ENCODE assay signal across 11 mouse cellular contexts in the genomic region with DNA sequence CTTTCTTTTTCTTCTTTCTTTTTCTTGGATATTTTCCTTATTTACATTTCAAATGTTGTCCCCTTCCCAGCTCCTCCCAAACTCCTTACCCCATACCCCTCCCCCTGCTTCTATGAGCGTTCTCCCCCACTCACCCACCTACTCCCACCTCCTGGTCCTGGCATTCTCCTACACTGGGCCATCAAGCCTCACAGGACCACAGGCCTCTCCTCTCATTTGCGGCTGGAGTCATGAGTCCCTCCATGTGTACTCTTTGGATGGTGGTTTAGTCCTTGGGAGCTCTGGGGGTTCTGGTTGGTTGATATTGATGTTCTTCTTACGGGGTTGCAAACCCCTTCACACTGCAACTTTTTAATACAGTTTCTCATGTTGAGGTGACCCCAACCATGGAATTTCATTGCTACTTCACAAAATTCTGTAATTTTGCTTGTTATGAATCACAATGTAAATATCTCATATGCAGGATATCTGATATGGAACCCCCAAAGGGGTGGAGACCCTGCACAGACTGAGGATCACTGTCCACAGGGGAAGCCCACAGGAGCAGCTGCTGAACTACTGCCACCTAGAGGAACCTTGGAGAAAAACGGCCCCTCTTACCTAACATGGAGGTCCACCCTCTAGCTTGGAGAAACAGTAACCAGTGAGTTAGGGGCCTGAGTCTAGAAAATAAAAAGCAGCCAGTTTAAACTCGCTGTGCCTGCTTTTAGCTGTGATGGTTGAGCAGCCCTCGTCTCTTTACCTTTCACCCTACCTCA. TPM values are rescaled to one million over a fixed set of nuclear protein-coding genes. Genes with fewer than 3 reads are reported as not detected.
DNase-seq lines count a peak whose midpoint lies in the region; TF ChIP-seq lines count a peak whose summit lies in the region.
"Had no signal": no experiment of that assay in that cellular context is flagged by ENCODE, and none has a peak within 500 bp of the region (broad histone marks: within the 10 kb centered on the region; RNA-seq: fewer than 3 reads in every experiment).

No protein-coding gene starts in this region.

- peaks cover 3% of the 10 kb centered on the region for H3K4me1 ChIP-seq in cerebellum, adult 2 months (ENCODE audit: control insufficient read depth, insufficient read depth, low read length)
- H3K4me1 ChIP-seq in lung, adult 2 months (ENCODE audit: control insufficient read depth, insufficient read depth, low read length), result no peaks in the 10 kb centered on the region
- H3K4me1 ChIP-seq: embryonic facial prominence, embryonic 13.5 days had no signal

- H3K27me3 ChIP-seq in cerebellum, adult 2 months (ENCODE audit: control insufficient read depth, insufficient read depth, low read length), result no peaks in the 10 kb centered on the region
- H3K27me3 ChIP-seq: embryonic facial prominence, embryonic 13.5 days had no signal

- WGBS in cerebellum, adult 2 months, result 78% methylated on average over 6 of the region's 6 CpGs
- WGBS in lung, adult 2 months, result 72% methylated on average over 6 of the region's 6 CpGs

- no peak overlapping the region for H3K27ac ChIP-seq in cerebellum, adult 2 months (ENCODE audit: insufficient read depth, low read length)
- H3K27ac ChIP-seq: embryonic facial prominence, embryonic 13.5 days had no signal

- no peak for DNase-seq in cerebellum, adult 2 months
- no peak for DNase-seq in cerebellum, adult 18-20 months
- DNase-seq in lung, adult 2 months, result no peak
- DNase-seq in lung, postnatal 4 days, result no peak
- peak; percentile 70 for DNase-seq in embryo, embryonic 10 days (ENCODE audit: low spot score)
- DNase-seq in retina, embryonic 14.5 days (ENCODE audit: low spot score), result peak; percentile 77
- DNase-seq in left cerebral cortex, adult 11 months (ENCODE audit: low spot score), result no peak
- no peak for DNase-seq in cerebellum, postnatal 4 days (ENCODE audit: low spot score in 2 of 2)
- DNase-seq: heart, postnatal 14 days; spleen, adult 18-20 months had no signal

- no peak overlapping the region for H3K4me3 ChIP-seq in cerebellum, adult 2 months (replicated peaks; ENCODE audit: insufficient read depth, low read depth, low read length)
- H3K4me3 ChIP-seq in lung, adult 2 months (replicated peaks; ENCODE audit: extremely low read depth, low read depth, low read length), result no peak overlapping the region
- H3K4me3 ChIP-seq: embryonic facial prominence, embryonic 13.5 days had no signal

- no peak for TF ChIP-seq POLR2A in cerebellum, adult 2 months (IDR thresholded peaks at IDR 0.05; ENCODE audit: borderline replicate concordance, insufficient read depth, low read length)
- TF ChIP-seq POLR2A in lung, adult 2 months (IDR thresholded peaks at IDR 0.05; ENCODE audit: borderline replicate concordance, extremely low read depth, low read depth, low read length), result no peak

- peak; percentile 48; the same call in 1 of the 2 replicates for TF ChIP-seq CTCF in cerebellum, adult 2 months (IDR thresholded peaks at IDR 0.05; ENCODE audit: borderline replicate concordance, insufficient read depth, low read depth, low read length)
- TF ChIP-seq CTCF in lung, adult 2 months (IDR thresholded peaks at IDR 0.05; ENCODE audit: insufficient read depth, low read length), result peak; percentile 64

RNA-seq across cellular contexts. Expression of gene Slc44a5, which starts 11.4 kb away (rescaled TPM):
- 3.4 and 3.8 TPM in 2 replicates for polyA plus RNA-seq in cerebellum, adult 2 months (2012; rRNA removed)
- polyA plus RNA-seq in lung, adult 2 months (2012; rRNA removed), result 0.05 TPM in 1 of 2 replicates, not detected in the other

RNA-seq across cellular contexts. Expression of gene Acadm, which starts 17.4 kb away (rescaled TPM):
- 58.4 and 59.4 TPM in 2 replicates for polyA plus RNA-seq in cerebellum, adult 2 months (2012; rRNA removed)
- 27.1 and 62.3 TPM in 2 replicates for polyA plus RNA-seq in lung, adult 2 months (2012; rRNA removed)

RNA-seq across cellular contexts. Expression of gene Rabggtb, which starts 49.0 kb away (rescaled TPM):
- 89.2 and 95.7 TPM in 2 replicates for polyA plus RNA-seq in cerebellum, adult 2 months (2012; rRNA removed)
- 22.4 and 29.7 TPM in 2 replicates for polyA plus RNA-seq in lung, adult 2 months (2012; rRNA removed)

RNA-seq across cellular contexts. Expression of gene Msh4, which starts 55.9 kb away (rescaled TPM):
- polyA plus RNA-seq in cerebellum, adult 2 months (2012; rRNA removed), result 0.10 and 0.11 TPM in 2 replicates
- polyA plus RNA-seq in lung, adult 2 months (2012; rRNA removed), result 0.05 and 0.06 TPM in 2 replicates

Comparison
In these comparisons a context has a peak if more than half of its experiments do, and no peak if none do; other contexts are left out.
1. DNase-seq: peak in embryo, embryonic 10 days (single experiment) and retina, embryonic 14.5 days (single experiment); none in cerebellum, adult 2 months (0 of 2), cerebellum, adult 18-20 months (0 of 2), lung, adult 2 months (single experiment), lung, postnatal 4 days (0 of 2), left cerebral cortex, adult 11 months (single experiment) and cerebellum, postnatal 4 days (0 of 2).